ENCODE assay signal across 9 mouse cellular contexts in the genomic region with DNA sequence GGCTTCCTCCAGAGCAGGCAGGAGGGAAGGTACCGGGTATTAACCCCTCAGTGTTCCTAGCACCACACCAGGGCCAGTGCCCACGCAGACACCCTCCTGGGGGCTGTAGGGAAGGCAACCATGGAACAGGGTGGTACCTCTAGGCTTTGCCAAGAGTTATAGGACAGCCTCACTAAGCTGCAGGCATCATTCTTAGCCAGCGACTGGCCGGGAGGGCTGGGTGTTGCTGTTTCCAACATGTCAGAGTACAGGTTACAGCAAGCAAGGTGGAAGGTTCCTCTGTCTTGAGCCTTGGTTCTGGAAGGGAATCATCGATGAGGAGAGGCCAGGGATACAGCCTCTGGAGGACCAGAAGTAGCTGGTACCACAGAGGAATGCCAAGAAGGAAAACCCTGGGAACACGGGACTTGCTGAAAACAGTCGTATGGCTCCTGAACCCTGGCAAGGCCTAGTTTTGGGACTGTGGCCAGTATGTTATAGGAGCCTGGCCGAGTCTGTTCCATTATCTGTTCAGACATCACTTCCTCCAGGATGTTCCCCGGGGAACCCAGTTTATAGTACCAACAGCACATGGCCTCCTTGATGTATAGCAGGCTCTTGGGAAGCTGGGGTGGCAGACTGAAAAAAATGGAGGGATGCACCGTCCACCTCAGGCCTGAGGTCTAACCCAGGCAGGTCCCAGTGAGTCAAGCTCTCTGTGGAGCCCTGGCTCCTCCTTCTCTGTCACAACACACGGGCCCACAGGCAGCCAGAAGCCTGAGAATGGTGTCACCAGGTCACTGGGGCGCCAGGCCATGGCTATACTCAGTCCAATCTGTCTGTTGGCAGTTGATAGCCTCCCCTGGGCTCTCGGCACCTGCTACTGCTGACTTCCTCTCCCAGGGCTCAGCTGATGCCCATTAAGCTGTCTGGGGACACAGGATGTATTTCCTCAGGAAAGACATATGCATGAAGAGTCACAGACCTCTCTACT.
DNase-seq lines count a peak whose midpoint lies in the region; ATAC-seq and TF ChIP-seq lines count a peak whose summit lies in the region.
"Had no signal": no experiment of that assay in that cellular context is flagged by ENCODE, and none has a peak within 500 bp of the region (broad histone marks: within the 10 kb centered on the region; RNA-seq: fewer than 3 reads in every experiment).

No protein-coding gene starts in this region.

- no peak overlapping the region for H3K4me2 ChIP-seq in stomach, embryonic 16.5 days (ENCODE audit: low read depth, low read length)
- no peak overlapping the region for H3K4me2 ChIP-seq in stomach, postnatal 0 days (replicated peaks; ENCODE audit: low read depth)
- no peak overlapping the region for H3K4me2 ChIP-seq in hindbrain, embryonic 13.5 days

- 73% methylated on average over 13 of the region's 13 CpGs for WGBS in stomach, embryonic 16.5 days
- WGBS in stomach, postnatal 0 days: 70% methylated on average over 13 of the region's 13 CpGs
- WGBS in hindbrain, embryonic 13.5 days: 76% methylated on average over 13 of the region's 13 CpGs
- 70% methylated on average over 13 of the region's 13 CpGs for WGBS in kidney, adult 2 months

- DNase-seq in adrenal gland, adult 2 months: peak; percentile 70
- DNase-seq in adrenal gland, postnatal 4 days (ENCODE audit: low spot score in 2 of 2): no peak
- no peak for DNase-seq in stomach, postnatal 0 days (ENCODE audit: low spot score)
- no peak for DNase-seq in right cerebral cortex, adult 2 months (ENCODE audit: low spot score in 2 of 2)
- DNase-seq in left cerebral cortex, postnatal 36 days (ENCODE audit: low spot score in 2 of 2): no peak
- DNase-seq in kidney, adult 2 months: no peak
- DNase-seq: lung, postnatal 10 days had no signal

- peak; percentile 35; the same call in 1 of the 2 replicates for ATAC-seq in stomach, embryonic 16.5 days (ENCODE audit: insufficient read depth, low FRiP score)
- no peak for ATAC-seq in stomach, postnatal 0 days (ENCODE audit: low FRiP score, low TSS enrichment)
- no peak for ATAC-seq in hindbrain, embryonic 13.5 days (ENCODE audit: low FRiP score)

- H3K27ac ChIP-seq in stomach, embryonic 16.5 days (ENCODE audit: low read length): no peak overlapping the region
- H3K27ac ChIP-seq in stomach, postnatal 0 days (replicated peaks): no peak overlapping the region; the same call in 1 of the 2 replicates
- H3K27ac ChIP-seq in hindbrain, embryonic 13.5 days: peak overlapping the region; percentile 90
- no peak overlapping the region for H3K27ac ChIP-seq in kidney, adult 2 months (ENCODE audit: insufficient read depth, low read depth, low read length)

- no peaks in the 10 kb centered on the region; the same call in 1 of the 2 replicates for H3K4me1 ChIP-seq in stomach, embryonic 16.5 days (ENCODE audit: control insufficient read depth, insufficient read depth, low read length)
- H3K4me1 ChIP-seq in stomach, postnatal 0 days (replicated peaks; ENCODE audit: control insufficient read depth, insufficient read depth): no peaks in the 10 kb centered on the region
- H3K4me1 ChIP-seq in hindbrain, embryonic 13.5 days (replicated peaks): peaks cover 50% of the 10 kb centered on the region
- no peaks in the 10 kb centered on the region for H3K4me1 ChIP-seq in kidney, adult 2 months (ENCODE audit: control insufficient read depth, insufficient read depth, low read length)

- H3K36me3 ChIP-seq in stomach, embryonic 16.5 days (ENCODE audit: control insufficient read depth, insufficient read depth, low read length): no peaks in the 10 kb centered on the region
- H3K36me3 ChIP-seq in stomach, postnatal 0 days (ENCODE audit: control insufficient read depth, insufficient read depth, low read length): no peaks in the 10 kb centered on the region
- H3K36me3 ChIP-seq in hindbrain, embryonic 13.5 days: no peaks in the 10 kb centered on the region
- no peaks in the 10 kb centered on the region for H3K36me3 ChIP-seq in kidney, adult 2 months (ENCODE audit: control insufficient read depth, insufficient read depth, low read length)

- no peaks in the 10 kb centered on the region for H3K27me3 ChIP-seq in stomach, embryonic 16.5 days (ENCODE audit: control insufficient read depth, insufficient read depth, low read length)
- no peaks in the 10 kb centered on the region for H3K27me3 ChIP-seq in stomach, postnatal 0 days (ENCODE audit: control insufficient read depth, insufficient read depth, low read length)
- no peaks in the 10 kb centered on the region for H3K27me3 ChIP-seq in hindbrain, embryonic 13.5 days
- no peaks in the 10 kb centered on the region for H3K27me3 ChIP-seq in kidney, adult 2 months (replicated peaks; ENCODE audit: control insufficient read depth, insufficient read depth, low read length)

- no peak for TF ChIP-seq CTCF in stomach, postnatal 0 days (IDR thresholded peaks at IDR 0.05; ENCODE audit: low read depth)
- TF ChIP-seq CTCF in kidney, adult 2 months (conservative IDR thresholded peaks at IDR 0.05; ENCODE audit: insufficient read depth, insufficient read length, low read depth, low read length): no peak

- no peaks in the 10 kb centered on the region for H3K9me3 ChIP-seq in stomach, embryonic 16.5 days (replicated peaks; ENCODE audit: control insufficient read depth, low read length)
- H3K9me3 ChIP-seq in stomach, postnatal 0 days (ENCODE audit: control insufficient read depth, low read length): no peaks in the 10 kb centered on the region
- H3K9me3 ChIP-seq in hindbrain, embryonic 13.5 days: no peaks in the 10 kb centered on the region

- H3K4me3 ChIP-seq in stomach, embryonic 16.5 days (replicated peaks; ENCODE audit: low read length): no peak overlapping the region
- H3K4me3 ChIP-seq in stomach, postnatal 0 days (ENCODE audit: low read depth, low read length): no peak overlapping the region
- H3K4me3 ChIP-seq in hindbrain, embryonic 13.5 days: no peak overlapping the region
- H3K4me3 ChIP-seq in kidney, adult 2 months (ENCODE audit: insufficient read depth, low read depth, low read length): no peak overlapping the region

- TF ChIP-seq POLR2A in kidney, adult 2 months (IDR thresholded peaks at IDR 0.05; ENCODE audit: low read depth, low read length): no peak

- no peak overlapping the region for H3K9ac ChIP-seq in stomach, embryonic 16.5 days (ENCODE audit: low read length)
- H3K9ac ChIP-seq in stomach, postnatal 0 days (ENCODE audit: low read length): no peak overlapping the region
- 0 out of 2 replicates have a peak overlapping the region, but pooled peaks have one; percentile 36 for H3K9ac ChIP-seq in hindbrain, embryonic 13.5 days

- TF ChIP-seq EP300 in stomach, postnatal 0 days (optimal IDR thresholded peaks at IDR 0.05): no peak

- intact Hi-C loops in left cerebral cortex, postnatal 36 days (cut with DNase I): loop anchor here (5.0 kb wide), 1 partner anchor 137 kb away; no protein-coding TSS in a partner anchor
